In genomic region chr13:3853648-3854333, GRCm38 (mm10) we compare ENCODE assay signal across 15 mouse cellular contexts. TPM values are rescaled to one million over a fixed set of nuclear protein-coding genes. Genes with fewer than 3 reads are reported as not detected.
"Had no signal": no experiment of that assay in that cellular context is flagged by ENCODE, and none has a peak within 500 bp of the region (broad histone marks: within the 10 kb centered on the region; RNA-seq: fewer than 3 reads in every experiment).

Gene Calm5, plus strand, starts transcription at chr13:3854173.

RNA-seq across cellular contexts. Expression of gene Calm5, which starts in this region (rescaled TPM):
- polyA plus RNA-seq: liver, embryonic 15.5 days; liver, postnatal 0 days; lung, adult 2 months; lung, embryonic 15.5 days; lung, postnatal 0 days; macrophage; midbrain, embryonic 10.5 days; midbrain, embryonic 12.5 days; midbrain, embryonic 14.5 days; midbrain, embryonic 16.5 days; neural tube, embryonic 12.5 days; neural tube, embryonic 14.5 days; small intestine, adult 2 months; stomach, embryonic 14.5 days; stomach, embryonic 16.5 days had no signal
